Mouse (Mus musculus): Measurements from ENCODE around the gene Hmga2. TPM values are rescaled to one million over a fixed set of nuclear protein-coding genes. Genes with fewer than 3 reads are reported as not detected.
"Not testable (repeated sequence)": the region's sequence is repeated elsewhere in the genome, so short reads cannot be mapped to it uniquely, and the experiment has no call there.

Gene Hmga2
- polyA plus RNA-seq, 1 experiment from 2014 or later = 2.1 TPM

DNA sequence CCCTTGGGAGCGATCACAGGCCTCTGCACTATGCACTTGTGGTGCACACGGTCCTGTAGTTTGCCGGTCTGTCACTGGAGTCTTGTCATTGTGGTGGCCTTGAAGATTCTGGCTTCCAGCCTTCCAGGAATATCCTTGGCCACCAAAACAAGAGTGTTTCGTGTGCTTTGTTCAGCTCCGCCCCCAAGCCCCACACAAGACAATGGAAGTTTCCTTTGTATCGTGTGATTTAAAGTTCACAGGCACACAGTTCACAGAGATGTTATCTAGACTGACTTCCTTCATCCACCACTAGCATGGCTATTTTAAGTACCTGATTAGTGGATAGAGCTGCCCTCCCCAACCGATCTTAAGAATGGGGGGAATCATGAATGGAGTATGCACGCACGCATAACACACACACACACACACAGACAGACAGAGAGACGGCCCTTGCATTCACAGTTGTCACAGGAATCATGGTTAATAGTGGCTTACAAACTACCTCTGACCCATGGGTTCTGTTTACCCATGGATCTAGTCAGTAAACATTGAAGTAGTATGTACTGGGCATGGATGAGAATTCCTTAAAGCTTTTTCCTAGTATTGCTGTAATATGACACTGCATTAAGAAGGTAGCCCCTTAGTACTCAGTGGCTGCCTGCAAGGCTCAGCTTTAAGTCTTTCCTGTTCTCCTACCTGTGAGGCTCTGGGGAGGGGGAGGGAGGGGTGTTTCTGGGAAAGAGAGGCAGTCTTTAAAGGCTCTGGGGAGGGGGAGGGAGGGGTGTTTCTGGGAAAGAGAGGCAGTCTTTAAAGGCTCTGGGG is 91.3 kb downstream of the Hmga2 start:
- Histone ChIP-seq H3K4me3 (replicated peaks; ENCODE audit: low read length) (no peak overlapping the region), H3K27ac (no peak overlapping the region), H3K9ac (no peak overlapping the region), H3K9me3 (ENCODE audit: control insufficient read depth, low read length) (no peaks in the 10 kb centered on the region), H3K4me1 (replicated peaks; ENCODE audit: control insufficient read depth, insufficient read depth, low read length) (peaks cover 16% of the 10 kb centered on the region; the same call in 1 of the 2 replicates), H3K4me2 (replicated peaks) (no peak overlapping the region), H3K36me3 (replicated peaks; ENCODE audit: control insufficient read depth, insufficient read depth) (no peaks in the 10 kb centered on the region), H3K27me3 (ENCODE audit: control insufficient read depth, insufficient read depth, low read length) (0 out of 2 replicates have a peak, but pooled peaks cover 8% of the 10 kb centered on the region)
- DNase-seq (ENCODE audit: low spot score) = no peak
- no peak for ATAC-seq (ENCODE audit: low FRiP score)
- WGBS = 54% methylated on average over 10 of the region's 10 CpGs

DNA sequence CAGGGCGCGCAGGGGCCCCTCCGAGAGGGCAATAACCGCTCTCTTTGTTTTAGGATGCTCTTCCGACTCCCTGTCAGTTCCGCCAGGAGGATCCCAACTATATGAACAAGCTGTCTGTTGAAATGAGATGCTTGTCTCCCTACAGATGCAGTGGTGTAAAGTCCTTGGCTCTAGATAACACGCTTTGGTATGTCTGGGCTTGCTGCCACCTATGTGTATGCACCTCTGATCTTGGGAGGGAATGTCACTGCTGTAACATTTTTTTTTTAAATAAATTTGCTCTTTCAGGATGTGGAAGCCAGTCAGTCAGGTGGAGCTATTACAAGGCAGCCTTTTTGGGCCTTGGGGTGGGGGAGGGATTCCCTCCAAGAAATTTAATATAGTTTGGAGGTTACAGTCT is 92.2 kb downstream of the Hmga2 start:
- Histone ChIP-seq H3K9me3 (ENCODE audit: control insufficient read depth, low read length) (no peaks in the 10 kb centered on the region), H3K36me3 (replicated peaks; ENCODE audit: control insufficient read depth, insufficient read depth) (no peaks in the 10 kb centered on the region), H3K4me3 (replicated peaks; ENCODE audit: low read length) (no peak overlapping the region), H3K4me1 (replicated peaks; ENCODE audit: control insufficient read depth, insufficient read depth, low read length) (peaks cover 17% of the 10 kb centered on the region; the same call in 1 of the 2 replicates), H3K9ac (no peak overlapping the region), H3K27ac (no peak overlapping the region), H3K4me2 (replicated peaks) (no peak overlapping the region), H3K27me3 (ENCODE audit: control insufficient read depth, insufficient read depth, low read length) (0 out of 2 replicates have a peak, but pooled peaks cover 8% of the 10 kb centered on the region)
- WGBS = 69% methylated on average over 7 of the region's 7 CpGs
- ATAC-seq (ENCODE audit: low FRiP score) (no peak), DNase-seq (ENCODE audit: low spot score) (no peak)

DNA sequence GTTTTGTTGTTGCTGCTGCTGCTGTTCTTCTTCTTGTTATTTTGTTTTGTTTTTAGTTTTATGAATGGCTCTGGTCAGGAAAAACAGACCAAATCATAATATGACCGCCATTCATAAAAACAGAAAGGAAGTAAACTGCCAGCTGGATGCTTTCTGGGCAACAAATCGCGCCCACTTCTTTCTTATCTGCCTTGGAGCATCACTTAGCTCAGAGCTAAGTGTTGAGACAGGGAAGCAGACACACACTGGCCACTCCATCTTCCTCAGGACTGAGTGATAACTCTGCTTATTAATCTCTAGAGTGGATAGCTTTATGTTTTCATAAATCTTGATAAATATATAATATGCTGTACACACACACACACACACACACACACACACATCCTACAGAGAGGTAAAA is 98.5 kb downstream of the Hmga2 start:
- Histone ChIP-seq H3K27me3 (ENCODE audit: control insufficient read depth, insufficient read depth, low read length) (no peaks in the 10 kb centered on the region), H3K4me2 (replicated peaks) (peak overlapping the region; percentile 22; the same call in 1 of the 2 replicates), H3K27ac (no peak overlapping the region), H3K36me3 (replicated peaks; ENCODE audit: control insufficient read depth, insufficient read depth) (no peaks in the 10 kb centered on the region), H3K4me3 (replicated peaks; ENCODE audit: low read length) (no peak overlapping the region), H3K9me3 (ENCODE audit: control insufficient read depth, low read length) (no peaks in the 10 kb centered on the region), H3K9ac (no peak overlapping the region), H3K4me1 (replicated peaks; ENCODE audit: control insufficient read depth, insufficient read depth, low read length) (peaks cover 22% of the 10 kb centered on the region)
- WGBS = 64% methylated on average over 3 of the region's 3 CpGs
- peak; percentile 15; the same call in 1 of the 2 replicates for ATAC-seq (ENCODE audit: low FRiP score)
- no peak for DNase-seq (ENCODE audit: low spot score)

DNA sequence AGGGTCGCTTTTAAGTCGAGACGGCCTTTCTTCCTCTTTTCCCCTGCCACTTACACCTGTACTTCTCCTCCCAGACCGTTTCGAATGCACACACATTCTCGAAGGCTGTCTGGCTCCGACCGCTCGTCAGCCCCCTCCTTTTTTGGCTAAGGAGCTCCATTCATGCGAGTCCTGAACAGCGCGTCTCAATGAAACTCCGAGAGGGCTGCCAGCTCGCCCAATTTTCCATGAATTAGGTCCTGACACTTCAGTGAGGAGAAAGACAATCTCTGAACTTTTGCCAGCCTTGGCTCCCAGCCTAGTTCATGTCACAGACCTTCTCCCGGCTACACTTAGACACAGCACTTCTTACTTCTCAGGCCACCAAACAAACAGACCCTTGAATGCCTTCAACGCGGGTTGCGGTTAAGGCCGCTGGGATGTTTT is 98.9 kb downstream of the Hmga2 start:
- Histone ChIP-seq H3K36me3 (replicated peaks; ENCODE audit: control insufficient read depth, insufficient read depth) (no peaks in the 10 kb centered on the region), H3K4me2 (replicated peaks) (peak overlapping the region; percentile 22), H3K27ac (no peak overlapping the region), H3K4me3 (replicated peaks; ENCODE audit: low read length) (no peak overlapping the region), H3K9ac (no peak overlapping the region), H3K9me3 (ENCODE audit: control insufficient read depth, low read length) (no peaks in the 10 kb centered on the region), H3K4me1 (replicated peaks; ENCODE audit: control insufficient read depth, insufficient read depth, low read length) (peaks cover 22% of the 10 kb centered on the region), H3K27me3 (ENCODE audit: control insufficient read depth, insufficient read depth, low read length) (no peaks in the 10 kb centered on the region)
- peak; percentile 89 for DNase-seq (ENCODE audit: low spot score)
- ATAC-seq (ENCODE audit: low FRiP score) = peak; percentile 93
- WGBS = 13% methylated on average over 19 of the region's 19 CpGs

DNA sequence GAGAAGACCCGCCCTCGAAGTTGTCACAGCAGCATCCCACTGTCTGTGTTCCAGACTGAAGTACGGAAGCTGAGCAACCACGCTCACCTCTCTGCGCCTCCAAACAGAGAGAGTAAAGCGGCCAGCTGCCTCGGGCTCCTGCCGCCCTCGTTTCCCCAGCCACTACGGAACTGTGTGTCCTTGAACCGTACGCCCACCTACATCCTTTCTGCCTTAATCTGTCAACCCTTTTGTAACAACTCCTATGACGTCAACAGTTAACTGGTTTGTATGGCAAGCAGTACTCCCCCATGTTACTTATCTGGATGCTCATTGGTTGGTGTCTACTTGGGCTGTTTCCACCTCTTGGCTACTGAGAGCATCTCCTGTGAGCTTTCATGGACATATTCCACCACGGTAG is 100.8 kb downstream of the Hmga2 start:
- H3K4me3 ChIP-seq (replicated peaks; ENCODE audit: low read length) = no peak overlapping the region
- no peak overlapping the region for H3K27ac ChIP-seq
- ATAC-seq (ENCODE audit: low FRiP score) = no peak
- WGBS = 94% methylated on average over 14 of the region's 14 CpGs
- no peaks in the 10 kb centered on the region for H3K36me3 ChIP-seq (replicated peaks; ENCODE audit: control insufficient read depth, insufficient read depth)
- DNase-seq (ENCODE audit: low spot score) = no peak
- H3K4me1 ChIP-seq (replicated peaks; ENCODE audit: control insufficient read depth, insufficient read depth, low read length) = peaks cover 22% of the 10 kb centered on the region
- no peaks in the 10 kb centered on the region for H3K27me3 ChIP-seq (ENCODE audit: control insufficient read depth, insufficient read depth, low read length)
- H3K9me3 ChIP-seq (ENCODE audit: control insufficient read depth, low read length) = no peaks in the 10 kb centered on the region
- H3K4me2 ChIP-seq (replicated peaks) = no peak overlapping the region
- H3K9ac ChIP-seq = no peak overlapping the region

- no peaks in the 10 kb centered on the region for H3K9me3 ChIP-seq (ENCODE audit: control insufficient read depth, low read length)
- H3K4me2 ChIP-seq (replicated peaks) = no peak overlapping the region
- DNase-seq (ENCODE audit: low spot score) = no peak
- no peak for ATAC-seq (ENCODE audit: low FRiP score)
- H3K9ac ChIP-seq = no peak overlapping the region
- no peaks in the 10 kb centered on the region for H3K27me3 ChIP-seq (ENCODE audit: control insufficient read depth, insufficient read depth, low read length)
- no peaks in the 10 kb centered on the region for H3K36me3 ChIP-seq (replicated peaks; ENCODE audit: control insufficient read depth, insufficient read depth)
- no peaks in the 10 kb centered on the region for H3K4me1 ChIP-seq (replicated peaks; ENCODE audit: control insufficient read depth, insufficient read depth, low read length)
- 65% methylated on average over 10 of the region's 10 CpGs for WGBS
- no peak overlapping the region for H3K27ac ChIP-seq
- no peak overlapping the region for H3K4me3 ChIP-seq (replicated peaks; ENCODE audit: low read length)
Observed at GRCm38 (mm10) chr10:120371215-120371614, 105.1 kb downstream of the Hmga2 start.

- Histone ChIP-seq H3K4me1 (replicated peaks; ENCODE audit: control insufficient read depth, insufficient read depth, low read length) (no peaks in the 10 kb centered on the region), H3K36me3 (replicated peaks; ENCODE audit: control insufficient read depth, insufficient read depth) (no peaks in the 10 kb centered on the region), H3K27me3 (ENCODE audit: control insufficient read depth, insufficient read depth, low read length) (no peaks in the 10 kb centered on the region), H3K9ac (no peak overlapping the region), H3K4me3 (replicated peaks; ENCODE audit: low read length) (no peak overlapping the region), H3K4me2 (replicated peaks) (no peak overlapping the region), H3K9me3 (ENCODE audit: control insufficient read depth, low read length) (no peaks in the 10 kb centered on the region), H3K27ac (no peak overlapping the region)
- WGBS = 65% methylated on average over 21 of the region's 21 CpGs
- DNase-seq (ENCODE audit: low spot score) = no peak
- ATAC-seq (ENCODE audit: low FRiP score) = no peak
Observed at GRCm38 (mm10) chr10:120369187-120369805, 107.0 kb downstream of the Hmga2 start.

- H3K27me3 ChIP-seq (ENCODE audit: control insufficient read depth, insufficient read depth, low read length); H3K27ac ChIP-seq; H3K9ac ChIP-seq; H3K9me3 ChIP-seq (ENCODE audit: control insufficient read depth, low read length); H3K36me3 ChIP-seq (replicated peaks; ENCODE audit: control insufficient read depth, insufficient read depth); ATAC-seq (ENCODE audit: low FRiP score); H3K4me1 ChIP-seq (replicated peaks; ENCODE audit: control insufficient read depth, insufficient read depth, low read length); DNase-seq (ENCODE audit: low spot score); H3K4me2 ChIP-seq (replicated peaks); H3K4me3 ChIP-seq (replicated peaks; ENCODE audit: low read length): not testable (repeated sequence)
- 80% methylated on average over 3 of the region's 3 CpGs for WGBS
Observed at GRCm38 (mm10) chr10:120366173-120366592, 110.1 kb downstream of the Hmga2 start.

DNA sequence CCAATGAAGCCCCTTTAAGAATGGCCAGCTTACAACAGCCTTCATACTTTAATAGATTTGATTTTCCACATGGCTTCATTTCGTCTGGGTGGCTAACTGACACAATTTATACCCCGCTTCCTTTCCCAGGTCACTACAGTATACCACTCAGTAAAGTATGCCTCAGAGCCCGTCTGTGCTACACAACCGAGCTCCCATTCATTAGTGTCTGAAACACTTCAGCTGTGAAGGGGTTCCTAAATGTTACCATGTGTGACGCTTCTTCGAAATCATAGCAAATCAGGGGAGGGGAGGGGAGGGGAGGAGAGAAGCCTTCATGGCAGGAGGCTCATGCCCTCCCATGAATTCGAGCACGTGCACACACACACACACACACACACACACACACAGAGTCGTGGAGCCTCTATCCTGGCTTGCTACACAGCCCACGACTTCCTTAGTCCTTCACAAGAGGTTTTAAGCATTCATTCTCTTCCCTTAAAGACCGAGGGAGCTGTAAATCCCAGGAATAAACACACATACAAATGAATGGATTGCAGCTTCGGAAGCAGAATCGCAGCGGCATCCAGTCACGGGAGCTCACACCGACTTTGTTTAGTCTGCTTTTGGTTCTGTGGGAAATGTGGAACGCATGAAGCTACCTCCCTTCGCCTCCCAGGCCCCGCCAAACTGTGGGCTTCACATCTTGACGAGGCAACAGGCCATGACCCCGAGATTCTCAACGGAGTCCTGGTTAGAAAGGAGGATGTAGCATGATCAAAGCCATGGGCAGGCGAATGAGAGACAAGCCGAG is 110.7 kb downstream of the Hmga2 start:
- no peak overlapping the region for H3K4me3 ChIP-seq (replicated peaks; ENCODE audit: low read length)
- no peak; the same call in 1 of the 2 replicates for ATAC-seq (ENCODE audit: low FRiP score)
- H3K9me3 ChIP-seq (ENCODE audit: control insufficient read depth, low read length) = no peaks in the 10 kb centered on the region
- no peaks in the 10 kb centered on the region for H3K4me1 ChIP-seq (replicated peaks; ENCODE audit: control insufficient read depth, insufficient read depth, low read length)
- 0 out of 2 replicates have a peak overlapping the region, but pooled peaks have one; percentile 7 for H3K27ac ChIP-seq
- H3K9ac ChIP-seq = no peak overlapping the region
- no peak for DNase-seq (ENCODE audit: low spot score)
- no peaks in the 10 kb centered on the region for H3K27me3 ChIP-seq (ENCODE audit: control insufficient read depth, insufficient read depth, low read length)
- WGBS = 44% methylated on average over 24 of the region's 24 CpGs
- peak overlapping the region; percentile 12; the same call in 1 of the 2 replicates for H3K4me2 ChIP-seq (replicated peaks)
- H3K36me3 ChIP-seq (replicated peaks; ENCODE audit: control insufficient read depth, insufficient read depth) = no peaks in the 10 kb centered on the region

Measured in hindbrain, embryonic 14.5 days (tissue).